In the genomic region with DNA sequence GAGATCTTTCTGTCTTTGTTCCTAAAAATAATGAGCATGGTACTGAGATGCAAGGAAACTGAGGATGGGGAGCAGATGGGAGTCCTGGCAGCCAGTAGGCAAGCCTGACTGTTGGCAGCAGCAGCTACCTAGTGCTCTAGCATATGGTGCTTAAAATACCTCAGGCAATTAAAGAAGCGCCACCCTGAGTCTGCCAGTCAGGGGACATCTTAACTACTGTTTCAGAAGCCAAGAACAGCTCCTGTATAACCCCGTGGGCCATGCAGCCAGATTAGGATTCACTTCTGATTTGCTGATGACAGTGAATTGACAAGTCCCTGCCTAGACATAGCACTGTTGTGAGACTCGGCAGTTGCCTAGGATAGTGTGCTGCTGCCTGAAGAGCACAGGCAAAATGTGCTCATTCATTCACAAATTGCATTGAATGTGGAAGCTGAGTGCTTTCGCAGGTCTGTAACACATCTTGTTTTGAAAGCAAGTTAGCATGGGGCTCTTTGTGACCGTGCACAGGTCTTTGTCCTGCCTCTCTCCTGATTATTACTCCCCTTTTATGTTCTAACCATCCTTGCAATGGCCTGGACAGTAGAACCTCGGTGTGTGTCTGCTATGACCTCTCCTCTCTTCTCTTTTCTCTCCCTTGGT, we compare ENCODE assay signal across 8 mouse cellular contexts. TPM values are rescaled to one million over a fixed set of nuclear protein-coding genes. Genes with fewer than 3 reads are reported as not detected.
DNase-seq lines count a peak whose midpoint lies in the region; ATAC-seq and TF ChIP-seq lines count a peak whose summit lies in the region.

No protein-coding gene starts in this region.

- no peak for TF ChIP-seq CTCF in layer of hippocampus, adult 2 months (conservative IDR thresholded peaks at IDR 0.05)

- no peak overlapping the region for H3K4me3 ChIP-seq in layer of hippocampus, adult 2 months
- no peak overlapping the region for H3K4me3 ChIP-seq in neural tube, embryonic 13.5 days

- no peak overlapping the region for H3K27ac ChIP-seq in layer of hippocampus, adult 2 months
- peak overlapping the region; percentile 75 for H3K27ac ChIP-seq in neural tube, embryonic 13.5 days (replicated peaks)

- ATAC-seq in neural tube, embryonic 13.5 days (ENCODE audit: low read depth), result peak; percentile 92

- no peaks in the 10 kb centered on the region for H3K9me3 ChIP-seq in neural tube, embryonic 13.5 days

- peaks cover 12% of the 10 kb centered on the region for H3K4me1 ChIP-seq in neural tube, embryonic 13.5 days (replicated peaks)

- H3K4me2 ChIP-seq in neural tube, embryonic 13.5 days, result no peak overlapping the region

- peak; percentile 14 for DNase-seq in embryo, embryonic 11 days
- DNase-seq in embryo, embryonic 10.5 days (ENCODE audit: low spot score), result no peak
- DNase-seq in cerebellum, postnatal 36 days, result peak; percentile 67 to 68
- peak; percentile 61 to 78 for DNase-seq in layer of hippocampus, adult 2 months (ENCODE audit: low spot score in 2 of 2)
- DNase-seq in B cell, adult 2 months, result no peak
- DNase-seq in adrenal gland, postnatal 25 days, result no peak
- no peak for DNase-seq in T-cell, adult 2 months (ENCODE audit: low spot score)

- no peak overlapping the region for H3K9ac ChIP-seq in neural tube, embryonic 13.5 days

- no peaks in the 10 kb centered on the region for H3K27me3 ChIP-seq in neural tube, embryonic 13.5 days

- no peaks in the 10 kb centered on the region for H3K36me3 ChIP-seq in neural tube, embryonic 13.5 days

- 13% methylated on average over 6 of the region's 6 CpGs for WGBS in neural tube, embryonic 13.5 days

RNA-seq across cellular contexts. Expression of a gene that starts 31.9 kb away (rescaled TPM):
- 100 to 1,000 TPM in 1 of 2 experiments, 10 to 100 TPM in 1; 98.4 to 101 TPM for total RNA-seq in layer of hippocampus, adult 2 months (2021)
- polyA plus RNA-seq in neural tube, embryonic 13.5 days (2015; fragmentation: Nextera tagmentation; extraction: Ambion mirVana), result 75.2 and 83.5 TPM in 2 replicates
- 82.5 and 90.5 TPM in 2 replicates for total RNA-seq in adrenal gland, postnatal 25 days (2021)

Comparison
In these comparisons a context has a peak if more than half of its experiments do, and no peak if none do; other contexts are left out.
1. DNase-seq: peak in embryo, embryonic 11 days (single experiment), cerebellum, postnatal 36 days (2 of 2) and layer of hippocampus, adult 2 months (2 of 2); none in embryo, embryonic 10.5 days (single experiment), B cell, adult 2 months (0 of 2), adrenal gland, postnatal 25 days (single experiment) and T-cell, adult 2 months (single experiment).